Mouse (Mus musculus): ENCODE results near the gene Rsf1. TPM values are rescaled to one million over a fixed set of nuclear protein-coding genes. Genes with fewer than 3 reads are reported as not detected.

Gene Rsf1
- polyA plus RNA-seq, 1 experiment from 2014 or later = 25.5 TPM

GRCm38 (mm10) chr7:97661634-97662033 is 81.9 kb downstream of the Rsf1 start:
- WGBS = 92% methylated on average over 4 of the region's 4 CpGs
- Histone ChIP-seq H3K27me3 (ENCODE audit: control insufficient read depth, insufficient read depth, low read length) (no peaks in the 10 kb centered on the region), H3K36me3 (ENCODE audit: control insufficient read depth, insufficient read depth, low read length) (peaks cover 8% of the 10 kb centered on the region; the same call in 1 of the 2 replicates), H3K4me3 (ENCODE audit: low read depth, low read length) (no peak overlapping the region), H3K9ac (ENCODE audit: low read length) (no peak overlapping the region), H3K4me2 (no peak overlapping the region), H3K9me3 (ENCODE audit: control insufficient read depth, low read length) (no peaks in the 10 kb centered on the region), H3K27ac (ENCODE audit: low read depth, low read length) (no peak overlapping the region), H3K4me1 (ENCODE audit: control insufficient read depth, insufficient read depth, low read length) (no peaks in the 10 kb centered on the region)
- DNase-seq (ENCODE audit: low spot score, missing footprints) (no peak), ATAC-seq (ENCODE audit: low FRiP score) (no peak)

GRCm38 (mm10) chr7:97679239-97679638 is 99.5 kb downstream of the Rsf1 start:
- whole genome bisulfite sequencing = 30% methylated on average over 1 of the region's 1 CpGs
- Histone ChIP-seq H3K4me1 (ENCODE audit: control insufficient read depth, insufficient read depth, low read length) (no peaks in the 10 kb centered on the region), H3K27ac (ENCODE audit: low read depth, low read length) (no peak overlapping the region), H3K4me2 (no peak overlapping the region), H3K9me3 (ENCODE audit: control insufficient read depth, low read length) (no peaks in the 10 kb centered on the region), H3K9ac (ENCODE audit: low read length) (no peak overlapping the region), H3K27me3 (ENCODE audit: control insufficient read depth, insufficient read depth, low read length) (no peaks in the 10 kb centered on the region), H3K4me3 (ENCODE audit: low read depth, low read length) (no peak overlapping the region), H3K36me3 (ENCODE audit: control insufficient read depth, insufficient read depth, low read length) (peaks cover 16% of the 10 kb centered on the region)
- ATAC-seq (ENCODE audit: low FRiP score) (no peak), DNase-seq (ENCODE audit: low spot score, missing footprints) (peak; percentile 84)

GRCm38 (mm10) chr7:97687831-97688230 is 108.1 kb downstream of the Rsf1 start:
- 89% methylated on average over 2 of the region's 2 CpGs for WGBS
- ATAC-seq (ENCODE audit: low FRiP score) = no peak
- DNase-seq (ENCODE audit: low spot score, missing footprints) = no peak
- Histone ChIP-seq H3K36me3 (ENCODE audit: control insufficient read depth, insufficient read depth, low read length) (peaks cover 10% of the 10 kb centered on the region), H3K4me2 (no peak overlapping the region), H3K4me3 (ENCODE audit: low read depth, low read length) (no peak overlapping the region), H3K9ac (ENCODE audit: low read length) (no peak overlapping the region), H3K27ac (ENCODE audit: low read depth, low read length) (no peak overlapping the region), H3K4me1 (ENCODE audit: control insufficient read depth, insufficient read depth, low read length) (no peaks in the 10 kb centered on the region), H3K27me3 (ENCODE audit: control insufficient read depth, insufficient read depth, low read length) (no peaks in the 10 kb centered on the region), H3K9me3 (ENCODE audit: control insufficient read depth, low read length) (no peaks in the 10 kb centered on the region)

GRCm38 (mm10) chr7:97695441-97695840 is 115.8 kb downstream of the Rsf1 start:
- no peak overlapping the region for H3K27ac ChIP-seq (ENCODE audit: low read depth, low read length)
- no peak for ATAC-seq (ENCODE audit: low FRiP score)
- no peak overlapping the region for H3K4me2 ChIP-seq
- no peaks in the 10 kb centered on the region; the same call in 1 of the 2 replicates for H3K9me3 ChIP-seq (ENCODE audit: control insufficient read depth, low read length)
- 0 out of 2 replicates have a peak overlapping the region, but pooled peaks have one; percentile 92 for H3K9ac ChIP-seq (ENCODE audit: low read length)
- WGBS = 93% methylated on average over 1 of the region's 1 CpGs
- no peaks in the 10 kb centered on the region for H3K27me3 ChIP-seq (ENCODE audit: control insufficient read depth, insufficient read depth, low read length)
- peaks cover 7% of the 10 kb centered on the region for H3K4me1 ChIP-seq (ENCODE audit: control insufficient read depth, insufficient read depth, low read length)
- no peak for DNase-seq (ENCODE audit: low spot score, missing footprints)
- H3K36me3 ChIP-seq (ENCODE audit: control insufficient read depth, insufficient read depth, low read length) = no peaks in the 10 kb centered on the region
- H3K4me3 ChIP-seq (ENCODE audit: low read depth, low read length) = no peak overlapping the region

GRCm38 (mm10) chr7:97696133-97696505 is 116.4 kb downstream of the Rsf1 start:
- Histone ChIP-seq H3K27ac (ENCODE audit: low read depth, low read length) (peak overlapping the region; percentile 20; the same call in 1 of the 2 replicates), H3K36me3 (ENCODE audit: control insufficient read depth, insufficient read depth, low read length) (no peaks in the 10 kb centered on the region), H3K4me1 (ENCODE audit: control insufficient read depth, insufficient read depth, low read length) (peaks cover 7% of the 10 kb centered on the region), H3K9me3 (ENCODE audit: control insufficient read depth, low read length) (no peaks in the 10 kb centered on the region; the same call in 1 of the 2 replicates), H3K4me2 (peak overlapping the region; percentile 63), H3K4me3 (ENCODE audit: low read depth, low read length) (peak overlapping the region; percentile 95), H3K9ac (ENCODE audit: low read length) (peak overlapping the region; percentile 92), H3K27me3 (ENCODE audit: control insufficient read depth, insufficient read depth, low read length) (no peaks in the 10 kb centered on the region)
- WGBS = 46% methylated on average over 19 of the region's 19 CpGs
- DNase-seq (ENCODE audit: low spot score, missing footprints) = peak; percentile 96
- ATAC-seq (ENCODE audit: low FRiP score) = peak; percentile 61

- peak within 1 kb of the TSS; percentile 63 for H3K4me2 ChIP-seq
- peak within 1 kb of the TSS; percentile 92 for H3K9ac ChIP-seq (ENCODE audit: low read length)
- under 1% methylated on average over 63 of the region's 63 CpGs for WGBS
- no peaks in the 10 kb centered on the region; the same call in 1 of the 2 replicates for H3K9me3 ChIP-seq (ENCODE audit: control insufficient read depth, low read length)
- DNase-seq (ENCODE audit: low spot score, missing footprints) = peak; percentile 99
- H3K4me1 ChIP-seq (ENCODE audit: control insufficient read depth, insufficient read depth, low read length) = peaks cover 7% of the 10 kb centered on the region
- H3K4me3 ChIP-seq (ENCODE audit: low read depth, low read length) = peak within 1 kb of the TSS; percentile 95
- H3K36me3 ChIP-seq (ENCODE audit: control insufficient read depth, insufficient read depth, low read length) = no peaks in the 10 kb centered on the region
- H3K27me3 ChIP-seq (ENCODE audit: control insufficient read depth, insufficient read depth, low read length) = no peaks in the 10 kb centered on the region
- ATAC-seq (ENCODE audit: low FRiP score) = peak; percentile 99
- peak within 1 kb of the TSS; percentile 35; the same call in 1 of the 2 replicates for H3K27ac ChIP-seq (ENCODE audit: low read depth, low read length)
Measured at GRCm38 (mm10) chr7:97696506-97697254, 117.0 kb downstream of the Rsf1 start, which contains the start of gene Clns1a. TSS of gene Clns1a (plus strand) at chr7:97696634.

- no peak for ATAC-seq (ENCODE audit: low FRiP score)
- no peak overlapping the region for H3K4me3 ChIP-seq (ENCODE audit: low read depth, low read length)
- H3K27me3 ChIP-seq (ENCODE audit: control insufficient read depth, insufficient read depth, low read length) = no peaks in the 10 kb centered on the region
- H3K9ac ChIP-seq (ENCODE audit: low read length) = no peak overlapping the region
- no peaks in the 10 kb centered on the region; the same call in 1 of the 2 replicates for H3K9me3 ChIP-seq (ENCODE audit: control insufficient read depth, low read length)
- H3K27ac ChIP-seq (ENCODE audit: low read depth, low read length) = no peak overlapping the region
- H3K36me3 ChIP-seq (ENCODE audit: control insufficient read depth, insufficient read depth, low read length) = no peaks in the 10 kb centered on the region
- no peak overlapping the region for H3K4me2 ChIP-seq
- H3K4me1 ChIP-seq (ENCODE audit: control insufficient read depth, insufficient read depth, low read length) = peaks cover 7% of the 10 kb centered on the region
- no peak for DNase-seq (ENCODE audit: low spot score, missing footprints)
- WGBS = 93% methylated on average over 4 of the region's 4 CpGs
Measured at GRCm38 (mm10) chr7:97700173-97700572, 120.5 kb downstream of the Rsf1 start.

- Histone ChIP-seq H3K4me1 (ENCODE audit: control insufficient read depth, insufficient read depth, low read length) (peaks cover 3% of the 10 kb centered on the region), H3K27me3 (ENCODE audit: control insufficient read depth, insufficient read depth, low read length) (no peaks in the 10 kb centered on the region), H3K27ac (ENCODE audit: low read depth, low read length) (no peak overlapping the region), H3K9me3 (ENCODE audit: control insufficient read depth, low read length) (no peaks in the 10 kb centered on the region; the same call in 1 of the 2 replicates), H3K36me3 (ENCODE audit: control insufficient read depth, insufficient read depth, low read length) (no peaks in the 10 kb centered on the region), H3K4me3 (ENCODE audit: low read depth, low read length) (no peak overlapping the region), H3K9ac (ENCODE audit: low read length) (no peak overlapping the region), H3K4me2 (no peak overlapping the region)
- WGBS = 89% methylated on average over 6 of the region's 6 CpGs
- no peak for ATAC-seq (ENCODE audit: low FRiP score)
- no peak for DNase-seq (ENCODE audit: low spot score, missing footprints)
Measured at GRCm38 (mm10) chr7:97701106-97701505, 121.4 kb downstream of the Rsf1 start.

GRCm38 (mm10) chr7:97707123-97707522 is 127.4 kb downstream of the Rsf1 start:
- WGBS = 86% methylated on average over 4 of the region's 4 CpGs
- H3K27me3 ChIP-seq (ENCODE audit: control insufficient read depth, insufficient read depth, low read length) = no peaks in the 10 kb centered on the region
- no peak overlapping the region for H3K4me3 ChIP-seq (ENCODE audit: low read depth, low read length)
- no peaks in the 10 kb centered on the region for H3K9me3 ChIP-seq (ENCODE audit: control insufficient read depth, low read length)
- ATAC-seq (ENCODE audit: low FRiP score) (no peak), DNase-seq (ENCODE audit: low spot score, missing footprints) (peak; percentile 1)
- no peaks in the 10 kb centered on the region for H3K4me1 ChIP-seq (ENCODE audit: control insufficient read depth, insufficient read depth, low read length)
- H3K27ac ChIP-seq (ENCODE audit: low read depth, low read length) = no peak overlapping the region
- H3K36me3 ChIP-seq (ENCODE audit: control insufficient read depth, insufficient read depth, low read length) = peaks cover 3% of the 10 kb centered on the region; the same call in 1 of the 2 replicates
- no peak overlapping the region for H3K4me2 ChIP-seq
- no peak overlapping the region for H3K9ac ChIP-seq (ENCODE audit: low read length)
